Mouse (Mus musculus) kidney, postnatal 0 days (tissue): ENCODE measurements at regions not wholly inside any gene's neighbourhood (a gene's known extent, or its start where the extent isn't known, plus 50 kb on each side); places are given as distances from the start of the nearest gene placed in this dataset.
A peak's percentile ranks its signal among the peaks of the same experiment; 100 is the strongest.

ENCODE experiments used
- ATAC-seq: fragments of 200-750 bp; cut with Nextera tagmentation; replicated peaks from 2 replicates; pipeline ENCODE4 v1.8.0; 2017; ENCODE audit warnings: low read depth, moderate number of reproducible peaks, moderate TSS enrichment, moderate library complexity; ENCODE audit not compliant: low FRiP score
- DNase-seq: peaks from one replicate; pipeline ENCODE4 v3.0.0-alpha.2; 2016; ENCODE audit warnings: low spot score
- H3K27ac ChIP-seq: fragments of 300-500 bp; sonication (generic); 2 replicates; pipeline ENCODE4 v1.5.1; 2014; ENCODE audit warnings: mild to moderate bottlenecking
- H3K27me3 ChIP-seq: fragments of 300-500 bp; sonication (generic); 2 replicates; pipeline ENCODE4 v1.6.1; 2014; ENCODE audit warnings: low read length, mixed read lengths; ENCODE audit not compliant: insufficient read depth
- H3K36me3 ChIP-seq: fragments of 300-500 bp; sonication (generic); 2 replicates; pipeline ENCODE4 v1.6.1; 2014; ENCODE audit warnings: low read length, mixed read lengths; ENCODE audit not compliant: insufficient read depth
- H3K4me1 ChIP-seq: fragments of 300-500 bp; sonication (generic); replicated peaks from 2 replicates; pipeline ENCODE4 v1.6.1; 2014; ENCODE audit warnings: antibody characterized with exemption, low read length, mixed read lengths; ENCODE audit not compliant: insufficient read depth
- H3K4me2 ChIP-seq: fragments of 300-500 bp; sonication (generic); 2 replicates; pipeline ENCODE4 v1.6.1; 2014; ENCODE audit warnings: mild to moderate bottlenecking, low read length, moderate library complexity, mixed read lengths
- H3K4me3 ChIP-seq: fragments of 300-500 bp; sonication (generic); replicated peaks from 2 replicates; pipeline ENCODE4 v1.5.1; 2014; ENCODE audit warnings: low read depth, low read length
- H3K9ac ChIP-seq: fragments of 300-500 bp; sonication (generic); 2 replicates; pipeline ENCODE4 v1.6.1; 2014; ENCODE audit warnings: low read depth, low read length
- H3K9me3 ChIP-seq: fragments of 300-500 bp; sonication (generic); replicated peaks from 2 replicates; pipeline ENCODE4 v1.6.1; 2016; ENCODE audit warnings: low read length, inconsistent platforms, mixed read lengths
- CTCF ChIP-seq: IDR thresholded peaks from 2 replicates; pipeline ENCODE4 v1.5.1; 2016; ENCODE audit warnings: antibody characterized with exemption, low read depth, mild to moderate bottlenecking, moderate library complexity
- WGBS: fragments of 180-500 bp; shearing (Covaris S2); extraction: QIAGEN DNeasy Blood & Tissue Kit; methylation state at CpG from one replicate; pipeline ENCODE4 v1.1.7; 2014; 5-methylcytosine and 5-hydroxymethylcytosine counted together

DNA sequence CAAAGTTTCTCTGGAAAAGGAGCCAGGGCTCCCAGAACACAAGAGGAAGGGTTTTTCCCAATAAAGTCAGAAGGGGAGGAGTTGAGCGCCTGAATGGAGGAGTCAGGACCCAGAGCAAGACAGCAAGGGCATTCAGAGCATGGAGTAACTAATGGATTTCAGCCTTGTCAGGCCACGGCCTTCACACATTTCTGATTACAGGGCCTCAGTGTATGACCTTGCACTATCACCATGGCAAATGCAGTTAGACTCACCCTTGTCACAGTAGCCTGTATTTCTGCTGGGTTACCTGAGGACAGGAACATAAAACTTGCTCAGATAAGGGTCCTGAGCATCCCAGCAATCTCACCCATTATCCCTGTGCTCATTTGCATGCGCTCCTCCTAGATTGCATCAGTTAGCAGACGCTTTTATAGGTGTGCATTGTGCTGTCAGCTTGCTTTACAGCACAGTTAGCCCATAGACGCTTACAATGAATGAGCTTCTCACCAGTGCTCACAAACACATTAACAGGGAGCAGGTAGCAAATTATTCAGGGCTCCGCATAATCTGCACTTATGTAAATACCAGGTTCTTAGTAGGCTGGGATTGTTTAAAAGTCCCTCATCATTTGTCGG lies 547.4 kb downstream of the Insc start:
- H3K27me3 ChIP-seq: no peaks in the 10 kb centered on the region
- no peak for ATAC-seq
- no peaks in the 10 kb centered on the region for H3K36me3 ChIP-seq
- 60% methylated on average over 7 of the region's 7 CpGs for WGBS
- no peaks in the 10 kb centered on the region for H3K4me1 ChIP-seq
- no peak overlapping the region for H3K27ac ChIP-seq
- no peak overlapping the region for H3K4me2 ChIP-seq
- DNase-seq: no peak
- H3K4me3 ChIP-seq: no peak overlapping the region
- H3K9ac ChIP-seq: no peak overlapping the region
- no peaks in the 10 kb centered on the region for H3K9me3 ChIP-seq
- no peak for TF ChIP-seq CTCF

- Histone ChIP-seq H3K4me3 (no peak overlapping the region), H3K4me2 (no peak overlapping the region), H3K36me3 (no peaks in the 10 kb centered on the region), H3K4me1 (no peaks in the 10 kb centered on the region), H3K27me3 (no peaks in the 10 kb centered on the region), H3K9me3 (no peaks in the 10 kb centered on the region), H3K27ac (no peak overlapping the region), H3K9ac (no peak overlapping the region)
- TF ChIP-seq CTCF: no peak
- WGBS: 73% methylated on average over 10 of the region's 10 CpGs
- DNase-seq (no peak), ATAC-seq (no peak)
Measured at GRCm38 (mm10) chr7:115294655-115295230, 551.2 kb downstream of the Insc start.

- no peak for TF ChIP-seq CTCF
- ATAC-seq (no peak), DNase-seq (no peak)
- H3K36me3 ChIP-seq: no peaks in the 10 kb centered on the region
- no peak overlapping the region for H3K27ac ChIP-seq
- 81% methylated on average over 8 of the region's 8 CpGs for WGBS
- H3K27me3 ChIP-seq: no peaks in the 10 kb centered on the region
- H3K9me3 ChIP-seq: no peaks in the 10 kb centered on the region
- no peak overlapping the region for H3K4me2 ChIP-seq
- H3K9ac ChIP-seq: no peak overlapping the region
- H3K4me3 ChIP-seq: no peak overlapping the region
- no peaks in the 10 kb centered on the region for H3K4me1 ChIP-seq
Measured at GRCm38 (mm10) chr7:115300241-115300640, 556.7 kb downstream of the Insc start.

DNA sequence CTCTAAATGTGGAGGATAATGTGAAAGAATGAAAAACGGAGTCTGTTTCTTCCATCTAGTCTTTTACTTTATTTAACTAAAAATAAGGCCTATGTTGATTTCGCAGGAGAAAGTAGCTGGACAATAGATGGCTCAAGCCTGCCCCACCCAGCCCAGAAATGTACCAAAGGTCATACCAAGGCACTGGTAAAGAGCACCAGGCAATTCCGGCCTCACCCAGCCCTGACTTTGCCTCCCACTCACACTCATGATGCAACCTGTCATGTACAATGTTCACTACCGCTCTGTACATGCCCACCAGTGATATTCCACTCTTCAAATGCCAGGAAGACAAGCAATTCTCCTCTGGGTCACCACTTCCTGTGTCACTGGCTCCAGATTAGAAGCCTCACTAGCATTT lies 564.9 kb downstream of the Insc start:
- ATAC-seq (no peak), DNase-seq (no peak)
- H3K4me2 ChIP-seq: no peak overlapping the region
- WGBS: 73% methylated on average over 4 of the region's 4 CpGs
- no peaks in the 10 kb centered on the region for H3K27me3 ChIP-seq
- no peaks in the 10 kb centered on the region for H3K36me3 ChIP-seq
- no peak overlapping the region for H3K27ac ChIP-seq
- no peak for TF ChIP-seq CTCF
- H3K9ac ChIP-seq: no peak overlapping the region
- no peaks in the 10 kb centered on the region for H3K4me1 ChIP-seq
- no peaks in the 10 kb centered on the region for H3K9me3 ChIP-seq
- H3K4me3 ChIP-seq: no peak overlapping the region

- DNase-seq (peak; percentile 59), ATAC-seq (no peak)
- Histone ChIP-seq H3K27ac (no peak overlapping the region), H3K4me2 (no peak overlapping the region), H3K9ac (no peak overlapping the region), H3K4me1 (no peaks in the 10 kb centered on the region), H3K36me3 (no peaks in the 10 kb centered on the region), H3K27me3 (no peaks in the 10 kb centered on the region), H3K9me3 (no peaks in the 10 kb centered on the region), H3K4me3 (no peak overlapping the region)
- WGBS: 51% methylated on average over 5 of the region's 5 CpGs
- no peak for TF ChIP-seq CTCF
Measured at GRCm38 (mm10) chr7:115310400-115311225, 567.1 kb downstream of the Insc start.

GRCm38 (mm10) chr7:115319504-115319903 lies 576.0 kb downstream of the Insc start:
- Histone ChIP-seq H3K4me3 (no peak overlapping the region), H3K4me1 (no peaks in the 10 kb centered on the region), H3K9ac (no peak overlapping the region), H3K27ac (no peak overlapping the region), H3K4me2 (no peak overlapping the region), H3K36me3 (no peaks in the 10 kb centered on the region), H3K9me3 (no peaks in the 10 kb centered on the region), H3K27me3 (no peaks in the 10 kb centered on the region)
- no peak for TF ChIP-seq CTCF
- no peak for ATAC-seq
- WGBS: 84% methylated on average over 4 of the region's 4 CpGs
- DNase-seq: no peak
